Mouse (Mus musculus) embryonic facial prominence, embryonic 14.5 days (tissue): ENCODE measurements around the gene Mertk. TPM values are rescaled to one million over a fixed set of nuclear protein-coding genes. Genes with fewer than 3 reads are reported as not detected.

ENCODE experiments used
- ATAC-seq: fragments of 200-750 bp; cut with Nextera tagmentation; 2 replicates; pipeline ENCODE4 v1.8.0; 2017; ENCODE audit warnings: low read depth, moderate number of reproducible peaks, moderate TSS enrichment
- DNase-seq: peaks from one replicate; pipeline ENCODE4 v3.0.0-alpha.2; 2015; ENCODE audit warnings: low spot score
- H3K27ac ChIP-seq: fragments of 300-500 bp; sonication (generic); replicated peaks from 2 replicates; pipeline ENCODE4 v1.5.1; 2014; ENCODE audit warnings: low read depth, mild to moderate bottlenecking, low read length, moderate library complexity
- H3K27me3 ChIP-seq: fragments of 300-500 bp; sonication (generic); replicated peaks from 2 replicates; pipeline ENCODE4 v1.6.1; 2014; ENCODE audit warnings: low read length; ENCODE audit not compliant: control insufficient read depth, insufficient read depth
- H3K36me3 ChIP-seq: fragments of 300-500 bp; sonication (generic); 2 replicates; pipeline ENCODE4 v1.6.1; 2014; ENCODE audit warnings: low read length, mixed read lengths; ENCODE audit not compliant: control insufficient read depth, insufficient read depth
- H3K4me1 ChIP-seq: fragments of 300-500 bp; sonication (generic); 2 replicates; pipeline ENCODE4 v1.6.1; 2014; ENCODE audit warnings: antibody characterized with exemption, low read length; ENCODE audit not compliant: control insufficient read depth, insufficient read depth
- H3K4me2 ChIP-seq: fragments of 300-500 bp; sonication (generic); 2 replicates; pipeline ENCODE4 v1.6.1; 2014; ENCODE audit warnings: low read depth, mild to moderate bottlenecking, low read length, moderate library complexity, mixed read lengths
- H3K4me3 ChIP-seq: fragments of 300-500 bp; sonication (generic); 2 replicates; pipeline ENCODE4 v1.5.1; 2014; ENCODE audit warnings: low read depth, mild to moderate bottlenecking, low read length
- H3K9ac ChIP-seq: fragments of 300-500 bp; sonication (generic); 2 replicates; pipeline ENCODE4 v1.6.1; 2014; ENCODE audit warnings: low read depth, mild to moderate bottlenecking, low read length, moderate library complexity, mixed read lengths
- H3K9me3 ChIP-seq: fragments of 300-500 bp; sonication (generic); 2 replicates; pipeline ENCODE4 v1.6.1; 2016; ENCODE audit warnings: low read length; ENCODE audit not compliant: control insufficient read depth
- WGBS: fragments of 180-500 bp; shearing (Covaris S2); extraction: QIAGEN DNeasy Blood & Tissue Kit; methylation state at CpG from one replicate; pipeline ENCODE4 v1.1.7; 2014; 5-methylcytosine and 5-hydroxymethylcytosine counted together
- polyA plus RNA-seq: library from polyadenylated mRNA; unstranded; fragments of >200 nt; fragmentation: Nextera tagmentation; extraction: Ambion mirVana; gene quantifications from 2 replicates; pipeline ENCODE4 v1.2.1, GENCODE M21; 2014

Mertk gene
- polyA plus RNA-seq, 1 experiment from 2014 or later = 9.6 TPM

GRCm38 (mm10) chr2:128745879-128746620, 47.3 kb downstream of the Mertk start:
- Histone ChIP-seq H3K4me3 (no peak overlapping the region), H3K4me2 (no peak overlapping the region), H3K27ac (peak overlapping the region; percentile 63), H3K36me3 (peaks cover 14% of the 10 kb centered on the region; the same call in 1 of the 2 replicates), H3K4me1 (peaks cover 37% of the 10 kb centered on the region), H3K9ac (peak overlapping the region; percentile 30), H3K9me3 (no peaks in the 10 kb centered on the region), H3K27me3 (no peaks in the 10 kb centered on the region)
- 45% methylated on average over 12 of the region's 12 CpGs for WGBS
- DNase-seq (no peak), ATAC-seq (no peak)

DNA sequence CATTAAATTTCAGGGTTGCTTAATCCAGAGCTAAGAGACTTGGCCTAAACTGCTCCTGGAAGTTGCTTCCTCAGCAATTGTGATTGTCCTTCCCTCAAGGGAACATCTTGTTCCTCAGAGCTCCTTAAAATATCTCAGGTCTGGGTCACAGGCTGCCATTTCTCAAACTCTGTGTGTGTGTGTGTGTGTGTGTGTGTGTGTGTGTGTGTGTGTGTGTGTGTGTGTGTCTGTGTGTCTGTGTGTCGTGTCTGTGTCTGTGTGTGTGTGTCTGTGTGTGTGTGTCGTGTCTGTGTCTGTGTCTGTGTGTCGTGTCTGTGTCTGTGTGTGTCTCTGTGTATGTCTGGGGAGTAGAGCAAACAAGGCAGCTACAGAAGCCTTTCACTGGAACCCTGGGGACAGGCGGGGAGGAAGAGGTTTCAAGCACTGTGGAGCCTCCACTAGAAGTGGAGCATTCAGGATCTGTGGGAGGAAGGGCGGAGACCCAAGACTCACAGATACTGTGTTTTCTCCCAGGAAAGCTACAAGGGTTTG, 47.9 kb downstream of the Mertk start:
- H3K4me3 ChIP-seq = no peak overlapping the region
- peak overlapping the region; percentile 63 for H3K27ac ChIP-seq
- no peaks in the 10 kb centered on the region for H3K9me3 ChIP-seq
- DNase-seq (no peak), ATAC-seq (no peak)
- peaks cover 15% of the 10 kb centered on the region; the same call in 1 of the 2 replicates for H3K36me3 ChIP-seq
- peak overlapping the region; percentile 7; the same call in 1 of the 2 replicates for H3K4me2 ChIP-seq
- no peaks in the 10 kb centered on the region for H3K27me3 ChIP-seq
- H3K4me1 ChIP-seq = peaks cover 37% of the 10 kb centered on the region
- H3K9ac ChIP-seq = peak overlapping the region; percentile 30; the same call in 1 of the 2 replicates
- 57% methylated on average over 5 of the region's 5 CpGs for whole genome bisulfite sequencing

GRCm38 (mm10) chr2:128747433-128748028, 48.8 kb downstream of the Mertk start:
- Histone ChIP-seq H3K27ac (peak overlapping the region; percentile 63), H3K4me3 (no peak overlapping the region), H3K9ac (no peak overlapping the region), H3K36me3 (peaks cover 20% of the 10 kb centered on the region; the same call in 1 of the 2 replicates), H3K4me2 (no peak overlapping the region), H3K27me3 (no peaks in the 10 kb centered on the region), H3K4me1 (peaks cover 37% of the 10 kb centered on the region), H3K9me3 (no peaks in the 10 kb centered on the region)
- DNase-seq (no peak), ATAC-seq (no peak)
- WGBS = 57% methylated on average over 8 of the region's 8 CpGs

GRCm38 (mm10) chr2:128748171-128748570, 49.4 kb downstream of the Mertk start:
- Histone ChIP-seq H3K4me3 (no peak overlapping the region), H3K27ac (no peak overlapping the region), H3K27me3 (no peaks in the 10 kb centered on the region), H3K9ac (no peak overlapping the region), H3K4me1 (peaks cover 37% of the 10 kb centered on the region), H3K36me3 (peaks cover 17% of the 10 kb centered on the region; the same call in 1 of the 2 replicates), H3K4me2 (no peak overlapping the region), H3K9me3 (no peaks in the 10 kb centered on the region)
- DNase-seq (no peak), ATAC-seq (no peak)
- WGBS = 70% methylated on average over 6 of the region's 6 CpGs

DNA sequence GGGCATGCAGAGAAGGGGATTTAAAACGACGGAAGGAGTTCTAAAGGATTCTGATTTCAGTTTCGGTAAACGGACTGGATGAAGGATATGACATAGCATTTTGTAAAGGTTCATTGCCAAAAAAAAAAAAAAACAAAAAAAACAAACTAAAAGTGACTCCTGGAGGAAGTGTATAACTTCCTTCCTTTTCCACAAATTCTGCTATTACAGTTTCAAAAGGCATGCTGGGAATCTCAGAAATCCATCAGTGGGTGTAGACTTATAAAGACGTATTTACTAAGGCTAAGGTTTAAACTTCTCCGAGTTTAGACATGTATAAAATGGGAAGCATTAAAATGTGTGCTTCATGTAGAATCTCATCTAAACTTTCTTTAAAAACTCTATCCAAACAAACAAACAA, 52.3 kb downstream of the Mertk start:
- H3K36me3 ChIP-seq = 0 out of 2 replicates have a peak, but pooled peaks cover 9% of the 10 kb centered on the region
- no peak for DNase-seq
- H3K27ac ChIP-seq = no peak overlapping the region
- no peaks in the 10 kb centered on the region for H3K27me3 ChIP-seq
- H3K9ac ChIP-seq = no peak overlapping the region
- peaks cover 24% of the 10 kb centered on the region for H3K4me1 ChIP-seq
- no peaks in the 10 kb centered on the region for H3K9me3 ChIP-seq
- no peak for ATAC-seq
- no peak overlapping the region for H3K4me2 ChIP-seq
- no peak overlapping the region for H3K4me3 ChIP-seq
- WGBS = 68% methylated on average over 6 of the region's 6 CpGs

DNA sequence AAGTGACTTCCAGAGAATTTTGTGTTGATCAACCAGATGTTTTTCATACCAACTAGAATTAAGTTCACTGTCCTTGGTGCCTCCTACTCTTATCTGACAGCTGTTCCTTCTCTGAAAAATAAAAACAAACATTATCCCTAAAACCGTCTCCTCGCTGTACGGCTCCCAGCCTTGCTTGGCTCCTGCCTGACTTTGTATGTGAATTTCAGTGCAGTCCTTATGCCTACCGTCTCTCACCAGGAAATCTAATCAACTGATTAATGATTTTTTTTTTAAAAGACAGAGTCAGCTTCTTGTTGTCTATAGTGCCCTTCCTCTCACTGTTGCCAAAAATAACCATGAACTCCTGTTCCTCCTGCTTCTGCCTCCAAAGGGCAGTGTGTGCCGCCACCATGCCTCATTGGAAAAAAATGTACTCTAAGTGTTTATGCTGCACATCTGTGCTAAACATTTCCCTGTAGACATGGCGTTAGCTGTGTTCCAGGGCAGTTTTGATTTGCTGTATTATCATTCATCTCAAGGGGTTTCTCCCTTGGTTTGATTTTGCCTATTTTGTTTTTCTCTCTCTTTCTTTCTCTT, 54.6 kb downstream of the Mertk start:
- Histone ChIP-seq H3K9ac (no peak overlapping the region), H3K36me3 (peaks cover 23% of the 10 kb centered on the region; the same call in 1 of the 2 replicates), H3K4me2 (no peak overlapping the region), H3K27ac (no peak overlapping the region), H3K4me3 (no peak overlapping the region), H3K9me3 (no peaks in the 10 kb centered on the region), H3K4me1 (peaks cover 3% of the 10 kb centered on the region; the same call in 1 of the 2 replicates), H3K27me3 (no peaks in the 10 kb centered on the region)
- ATAC-seq = no peak
- DNase-seq = peak; percentile 33
- WGBS = 36% methylated on average over 6 of the region's 6 CpGs

DNA sequence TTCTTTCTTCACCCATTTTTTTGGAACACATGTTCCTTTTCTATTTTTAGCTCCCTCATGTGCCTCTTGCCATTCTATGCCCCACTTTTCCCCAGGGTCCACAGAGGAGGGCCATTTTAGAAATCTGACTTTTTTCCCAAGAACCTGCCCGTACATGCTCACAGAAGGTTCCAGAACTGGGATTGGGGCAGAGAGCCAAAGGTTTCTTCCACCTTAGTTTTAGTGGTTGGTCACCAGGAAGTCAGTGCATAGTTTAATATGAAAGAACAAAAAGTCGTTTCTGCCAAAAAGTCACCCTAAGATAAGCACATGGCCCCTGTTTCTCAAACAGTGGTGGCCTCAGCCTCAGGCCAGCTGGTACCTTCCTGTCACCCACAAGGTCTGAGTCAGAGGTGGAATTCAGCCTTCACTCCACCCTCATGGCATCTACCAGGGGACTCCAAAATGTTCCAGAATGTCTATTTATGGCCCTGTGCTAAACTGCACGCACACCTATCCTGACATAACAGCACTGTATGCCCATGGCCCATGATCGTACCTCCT, 56.5 kb downstream of the Mertk start:
- Histone ChIP-seq H3K4me3 (no peak overlapping the region), H3K4me1 (no peaks in the 10 kb centered on the region), H3K4me2 (no peak overlapping the region), H3K27me3 (no peaks in the 10 kb centered on the region), H3K36me3 (peaks cover 29% of the 10 kb centered on the region; the same call in 1 of the 2 replicates), H3K9ac (no peak overlapping the region), H3K27ac (no peak overlapping the region), H3K9me3 (no peaks in the 10 kb centered on the region)
- 80% methylated on average over 4 of the region's 4 CpGs for WGBS
- ATAC-seq = no peak
- no peak for DNase-seq

- no peak overlapping the region for H3K4me2 ChIP-seq
- no peak overlapping the region for H3K9ac ChIP-seq
- no peak overlapping the region for H3K27ac ChIP-seq
- no peaks in the 10 kb centered on the region for H3K9me3 ChIP-seq
- H3K27me3 ChIP-seq = no peaks in the 10 kb centered on the region
- DNase-seq (peak; percentile 73), ATAC-seq (peak; percentile 67)
- 50% methylated on average over 10 of the region's 10 CpGs for WGBS
- H3K4me3 ChIP-seq = no peak overlapping the region
- H3K4me1 ChIP-seq = no peaks in the 10 kb centered on the region
- peaks cover 47% of the 10 kb centered on the region for H3K36me3 ChIP-seq
Measured at GRCm38 (mm10) chr2:128758724-128759340, 60.1 kb downstream of the Mertk start.
